Mouse (Mus musculus) gastrocnemius, postnatal 10 days (tissue): ENCODE measurements around the gene Robo2. TPM values are rescaled to one million over a fixed set of nuclear protein-coding genes. Genes with fewer than 3 reads are reported as not detected.

Experiments
- DNase-seq: peaks from one replicate; pipeline ENCODE4 v3.0.0; 2021; ENCODE audit warnings: mixed read lengths
- microRNA-seq, 2 experiments: library from miRNA; unstranded; fragments of <30 nt; microRNA quantifications; one replicate each; pipeline ENCODE4 v1.2.0; 2021
- total RNA-seq, 2 experiments: library from RNA; stranded (reverse); gene quantifications; 2 replicates each; pipeline ENCODE4 v1.2.3; 2021

Gene Robo2
- total RNA-seq, 2 experiments from 2014 or later: 5.0 to 10.3 TPM

DNA sequence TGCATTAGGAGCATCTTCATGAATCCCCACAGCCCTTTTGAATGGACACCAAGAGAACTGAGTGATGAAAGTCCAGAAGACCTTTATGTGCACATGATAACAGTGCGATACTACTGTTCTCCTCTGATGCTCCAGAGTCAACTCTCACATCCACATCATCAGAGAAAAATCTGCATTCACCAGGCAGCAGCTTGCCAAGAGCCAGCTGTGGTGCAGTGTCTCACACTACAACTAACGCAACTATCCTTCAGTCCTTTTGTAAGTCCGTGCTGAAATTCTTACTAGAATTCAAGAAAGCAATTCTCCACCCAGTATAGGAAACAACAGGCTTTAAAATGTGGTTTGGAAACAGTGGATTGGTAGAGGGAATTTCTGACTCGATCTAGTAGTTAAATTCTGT is 481.3 kb downstream of the Robo2 start:
- DNase-seq: no peak

DNA sequence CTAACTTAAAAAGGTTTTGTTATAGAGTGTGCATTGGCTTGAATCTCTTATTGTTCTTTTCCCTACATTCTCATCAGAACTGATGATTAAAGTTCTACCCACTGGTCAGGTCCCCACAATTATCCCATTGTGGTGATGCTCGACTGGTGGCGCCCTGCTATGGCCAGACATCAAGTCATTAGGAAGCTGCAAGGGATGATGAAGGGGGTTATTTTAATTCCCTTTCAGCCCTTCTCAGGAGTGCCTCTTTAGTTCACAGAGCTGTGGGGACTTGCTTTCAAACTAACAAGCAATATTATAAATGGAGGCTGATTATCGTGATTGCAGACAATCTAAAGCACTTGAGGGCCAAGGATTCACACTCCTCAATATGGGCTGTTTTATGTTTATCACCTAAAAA is 484.1 kb downstream of the Robo2 start:
- DNase-seq: no peak

- no peak for DNase-seq
Measured at GRCm38 (mm10) chr16:73915425-73915824, 496.2 kb downstream of the Robo2 start.

DNA sequence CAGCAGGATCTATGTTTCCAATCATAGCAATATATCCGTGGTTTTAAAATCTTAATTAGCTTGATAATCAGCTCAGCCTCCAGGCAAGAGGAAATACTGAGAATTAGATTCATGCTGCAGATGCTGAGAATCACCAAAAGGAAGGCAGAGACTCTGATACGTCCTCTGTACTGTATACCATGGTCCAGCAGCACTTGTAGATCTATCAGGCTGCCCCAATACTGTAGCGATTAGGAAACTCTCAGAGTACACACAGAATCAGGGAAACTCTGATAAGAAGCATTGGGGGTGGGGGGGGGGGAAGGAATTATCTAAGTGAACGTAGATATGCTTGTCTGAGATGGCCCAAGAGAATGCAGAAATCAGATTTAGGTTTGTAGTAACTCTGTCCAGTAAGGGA is 496.7 kb downstream of the Robo2 start:
- DNase-seq: no peak

- no peak for DNase-seq
Measured at GRCm38 (mm10) chr16:73908504-73908903, 503.1 kb downstream of the Robo2 start.

DNA sequence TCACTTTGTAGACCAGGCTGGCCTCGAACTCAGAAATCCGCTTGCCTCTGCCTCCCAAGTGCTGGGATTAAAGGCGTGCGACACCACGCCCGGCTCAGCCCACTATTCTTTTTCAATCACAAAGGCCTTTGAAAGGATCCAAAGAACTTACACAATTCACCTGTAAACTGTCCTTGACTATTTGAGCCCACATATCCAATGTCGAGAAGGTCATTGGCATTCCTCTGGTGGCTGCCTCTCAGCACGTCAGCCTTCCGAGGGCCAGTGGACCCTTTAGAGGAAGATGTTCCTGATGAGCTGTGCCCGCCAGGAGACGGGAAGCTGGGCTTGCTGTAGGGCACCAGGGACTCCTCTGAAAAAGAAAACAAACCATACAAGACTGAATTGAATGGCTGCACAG is 514.8 kb downstream of the Robo2 start:
- no peak for DNase-seq

GRCm38 (mm10) chr16:73881911-73882310 is 529.7 kb downstream of the Robo2 start:
- no peak for DNase-seq

GRCm38 (mm10) chr16:73877973-73878372 is 533.7 kb downstream of the Robo2 start:
- no peak for DNase-seq

DNA sequence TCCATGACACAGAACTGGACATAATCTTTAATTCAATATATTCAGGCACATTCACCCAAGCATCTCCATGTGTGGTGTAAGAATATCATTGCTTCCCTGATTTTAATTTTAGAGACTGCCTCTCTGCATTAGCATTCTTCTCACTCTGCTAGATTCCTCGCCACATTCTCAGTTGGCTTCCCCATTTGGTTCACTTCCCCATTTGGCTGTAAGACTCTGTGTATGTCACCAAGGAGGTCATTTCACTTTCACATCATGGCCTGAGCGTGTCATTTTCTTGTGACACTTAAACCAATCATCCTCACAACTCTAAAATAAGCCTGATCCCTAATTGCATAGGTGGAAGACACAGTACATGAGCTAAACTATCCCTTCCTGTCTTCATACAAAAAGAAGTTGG is 536.6 kb downstream of the Robo2 start:
- no peak for DNase-seq

- no peak for DNase-seq
Measured at GRCm38 (mm10) chr16:73873828-73874558, 537.6 kb downstream of the Robo2 start.

DNA sequence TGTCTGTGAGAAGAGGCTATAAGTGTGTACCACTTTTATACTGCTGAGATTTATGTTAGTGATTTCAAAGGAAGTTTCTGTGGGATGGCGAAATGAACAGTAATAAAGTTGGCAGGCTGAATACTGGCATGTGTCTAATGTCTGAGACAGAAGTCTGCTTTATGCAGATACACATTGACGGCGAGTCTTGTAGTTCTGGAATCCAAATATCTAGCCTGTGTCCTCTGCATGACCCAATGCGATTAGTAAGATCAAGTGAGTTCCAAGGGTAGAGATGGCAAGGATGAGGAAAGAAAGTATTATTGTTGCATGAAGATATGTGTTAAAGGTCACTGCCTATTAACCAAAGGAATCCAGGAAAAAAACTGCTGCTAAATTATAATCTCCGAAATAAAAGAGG is 541.3 kb downstream of the Robo2 start:
- DNase-seq: no peak

DNA sequence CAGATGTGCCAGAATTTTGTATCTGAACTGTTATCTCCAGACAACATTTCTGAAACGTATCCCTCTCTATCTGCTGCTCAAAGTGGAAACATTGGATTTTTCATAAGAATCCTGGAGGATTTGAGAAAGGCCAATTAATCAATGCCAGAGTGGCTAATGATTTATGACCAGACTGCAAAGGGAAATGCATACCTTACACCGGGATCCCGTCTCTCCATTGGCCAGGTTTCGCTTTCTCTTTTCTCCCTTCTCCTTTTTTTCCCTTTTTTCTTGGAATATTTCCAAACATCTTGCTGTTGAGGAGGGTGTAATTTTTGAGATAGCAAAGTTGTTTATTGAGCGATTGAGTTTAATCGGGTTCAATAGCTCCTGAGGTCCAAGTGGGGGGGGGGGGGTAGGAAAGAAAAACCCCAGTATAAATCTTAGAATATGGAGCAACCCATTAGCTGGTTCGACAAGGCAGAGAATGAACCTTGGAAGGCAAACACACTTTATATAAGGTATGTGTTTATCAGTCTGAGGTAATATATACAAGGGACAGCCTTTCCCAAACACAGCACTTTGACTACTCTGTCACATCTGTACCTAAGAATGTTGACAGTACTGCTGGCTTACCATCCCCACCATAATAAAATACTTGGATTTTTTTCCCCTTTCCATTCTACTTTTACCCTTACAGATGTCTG is 542.0 kb downstream of the Robo2 start:
- no peak for DNase-seq

GRCm38 (mm10) chr16:73864625-73865024 is 547.0 kb downstream of the Robo2 start:
- no peak for DNase-seq

- peak; percentile 8 for DNase-seq
Measured at GRCm38 (mm10) chr16:73863748-73864147, 547.9 kb downstream of the Robo2 start.

- no peak for DNase-seq
Measured at GRCm38 (mm10) chr16:73858717-73859116, 552.9 kb downstream of the Robo2 start.

GRCm38 (mm10) chr16:73855821-73856220 is 555.8 kb downstream of the Robo2 start:
- no peak for DNase-seq

Small RNAs within 50 kb of the gene (microRNA-seq; reads per million reads assigned to microRNA genes)
- gene Gm24272: 0 reads per million in 2 experiments
- 0 reads per million in 2 experiments for gene Mir691
